Mouse (Mus musculus): ENCODE measurements at regions not wholly inside any gene's neighbourhood (a gene's known extent, or its start where the extent isn't known, plus 50 kb on each side); places are given as distances from the start of the nearest gene placed in this dataset.

GRCm38 (mm10) chr1:75844123-75844522 lies 298.1 kb downstream of the Slc4a3 start:
- TF ChIP-seq CTCF (IDR thresholded peaks at IDR 0.05; ENCODE audit: low read depth, low read length) (no peak), EP300 (IDR thresholded peaks at IDR 0.05; ENCODE audit: insufficient read depth, low read depth, low read length) (no peak), POLR2A (IDR thresholded peaks at IDR 0.05; ENCODE audit: insufficient read depth, low read length) (no peak)
